Mouse (Mus musculus) lung, adult 18-20 months (tissue): ENCODE results near the gene Afdn.

ENCODE experiments used
- DNase-seq, 2 experiments: peaks; one replicate each; pipeline ENCODE4 v3.0.0; 2022; ENCODE audit warnings: mixed read lengths in 2 of 2

Afdn gene

GRCm38 (mm10) chr17:13759853-13760627 is at the start of gene Afdn:
Afdn (plus strand) TSS chr17:13760539.
- peak; percentile 85 to 88 for DNase-seq

- DNase-seq: no peak
These were observed 49.2 kb upstream of the Afdn start for GRCm38 (mm10) chr17:13711173-13711572.

- DNase-seq: no peak
These were observed 48.2 kb upstream of the Afdn start for GRCm38 (mm10) chr17:13712116-13712515.

- DNase-seq: no peak
These were observed 47.8 kb upstream of the Afdn start for GRCm38 (mm10) chr17:13712518-13712917.

GRCm38 (mm10) chr17:13714128-13714527 is 46.2 kb upstream of the Afdn start:
- DNase-seq: no peak

- peak; percentile 62 to 78 for DNase-seq
These were observed 45.7 kb upstream of the Afdn start for GRCm38 (mm10) chr17:13714654-13715053.

- DNase-seq: no peak
These were observed 44.8 kb upstream of the Afdn start for GRCm38 (mm10) chr17:13715511-13715910.

- no peak for DNase-seq
These were observed 44.0 kb upstream of the Afdn start for GRCm38 (mm10) chr17:13716336-13716735.

- DNase-seq: no peak
These were observed 42.9 kb upstream of the Afdn start for GRCm38 (mm10) chr17:13717428-13717827.

GRCm38 (mm10) chr17:13720187-13720586 is 40.2 kb upstream of the Afdn start:
- DNase-seq: no peak

GRCm38 (mm10) chr17:13721372-13721771 is 39.0 kb upstream of the Afdn start:
- DNase-seq: no peak

GRCm38 (mm10) chr17:13722434-13722833 is 37.9 kb upstream of the Afdn start:
- DNase-seq: no peak

- DNase-seq: no peak
These were observed 35.3 kb upstream of the Afdn start for GRCm38 (mm10) chr17:13725004-13725550.

- DNase-seq: no peak
These were observed 33.4 kb upstream of the Afdn start for GRCm38 (mm10) chr17:13726832-13727355.

- no peak for DNase-seq
These were observed 29.2 kb upstream of the Afdn start for GRCm38 (mm10) chr17:13730980-13731726.

GRCm38 (mm10) chr17:13731727-13732112 is 28.6 kb upstream of the Afdn start:
- no peak for DNase-seq

- peak in 1 of 2 experiments; percentile 48 for DNase-seq
These were observed 27.7 kb upstream of the Afdn start for GRCm38 (mm10) chr17:13732685-13733084.

- peak; percentile 49 to 68 for DNase-seq
These were observed 26.4 kb upstream of the Afdn start for GRCm38 (mm10) chr17:13733971-13734370.

- peak; percentile 70 to 82 for DNase-seq
These were observed 25.3 kb upstream of the Afdn start for GRCm38 (mm10) chr17:13735057-13735456.

GRCm38 (mm10) chr17:13735803-13736282 is 24.5 kb upstream of the Afdn start:
- no peak for DNase-seq

- no peak for DNase-seq
These were observed 23.0 kb upstream of the Afdn start for GRCm38 (mm10) chr17:13737336-13737735.

- no peak for DNase-seq
These were observed 22.1 kb upstream of the Afdn start for GRCm38 (mm10) chr17:13738121-13738776.

GRCm38 (mm10) chr17:13738916-13739315 is 21.4 kb upstream of the Afdn start:
- no peak for DNase-seq
